Mouse (Mus musculus) liver, embryonic 12.5 days (tissue): ENCODE results near the gene Gm45717. TPM values are rescaled to one million over a fixed set of nuclear protein-coding genes. Genes with fewer than 3 reads are reported as not detected.

ENCODE experiments used
- ATAC-seq: fragments of 200-750 bp; cut with Nextera tagmentation; 2 replicates; pipeline ENCODE4 v1.8.0; 2017; ENCODE audit warnings: moderate number of reproducible peaks, mild to moderate bottlenecking, moderate library complexity
- H3K27ac ChIP-seq: fragments of 300-500 bp; sonication (generic); 2 replicates; pipeline ENCODE4 v1.5.1; 2016; ENCODE audit warnings: mild to moderate bottlenecking
- H3K27me3 ChIP-seq: fragments of 300-500 bp; sonication (generic); replicated peaks from 2 replicates; pipeline ENCODE4 v1.6.1; 2016; ENCODE audit warnings: mild to moderate bottlenecking, moderate library complexity
- H3K36me3 ChIP-seq: fragments of 300-500 bp; sonication (generic); 2 replicates; pipeline ENCODE4 v1.6.1; 2016; ENCODE audit warnings: mild to moderate bottlenecking, moderate library complexity
- H3K4me1 ChIP-seq: fragments of 300-500 bp; sonication (generic); 2 replicates; pipeline ENCODE4 v1.6.1; 2016
- H3K4me2 ChIP-seq: fragments of 300-500 bp; sonication (generic); 2 replicates; pipeline ENCODE4 v1.6.1; 2016; ENCODE audit warnings: mild to moderate bottlenecking, moderate library complexity
- H3K4me3 ChIP-seq: fragments of 300-500 bp; sonication (generic); 2 replicates; pipeline ENCODE4 v1.5.1; 2016; ENCODE audit warnings: mild to moderate bottlenecking, moderate library complexity
- H3K9ac ChIP-seq: fragments of 300-500 bp; sonication (generic); 2 replicates; pipeline ENCODE4 v1.6.1; 2016; ENCODE audit warnings: mild to moderate bottlenecking, moderate library complexity
- H3K9me3 ChIP-seq: fragments of 300-500 bp; sonication (generic); replicated peaks from 2 replicates; pipeline ENCODE4 v1.6.1; 2016; ENCODE audit warnings: mild to moderate bottlenecking, moderate library complexity
- WGBS: fragments of 180-500 bp; shearing (Covaris S2); methylation state at CpG from one replicate; pipeline ENCODE4 v1.1.7; 2016; ENCODE audit not compliant: insufficient replicate concordance; 5-methylcytosine and 5-hydroxymethylcytosine counted together
- polyA plus RNA-seq: library from polyadenylated mRNA; unstranded; fragments of >200 nt; fragmentation: Nextera tagmentation; extraction: Ambion mirVana; gene quantifications from 2 replicates; pipeline ENCODE4 v1.2.1, GENCODE M21; 2016

Gm45717 gene
- polyA plus RNA-seq, result not detected in 2 replicates

- Histone ChIP-seq H3K4me1 (peaks cover 67% of the 10 kb centered on the region), H3K27ac (peak within 1 kb of the TSS; percentile 79), H3K36me3 (peaks cover 7% of the 10 kb centered on the region; the same call in 1 of the 2 replicates), H3K9ac (peak within 1 kb of the TSS; percentile 59), H3K4me3 (peak within 1 kb of the TSS; percentile 57), H3K27me3 (no peaks in the 10 kb centered on the region), H3K4me2 (peak within 1 kb of the TSS; percentile 66), H3K9me3 (no peaks in the 10 kb centered on the region)
- WGBS, result 19% methylated on average over 11 of the region's 11 CpGs
- ATAC-seq, result peak; percentile 71
Observed at GRCm38 (mm10) chr7:140955758-140956555, at the start of gene Gm45717, which contains the start of gene Ifitm2. Gm45717 (minus strand) TSS chr7:140955937. Ifitm2 (minus strand) TSS chr7:140955987.

- peaks cover 6% of the 10 kb centered on the region for H3K4me1 ChIP-seq
- ATAC-seq, result no peak
- no peak overlapping the region for H3K4me2 ChIP-seq
- no peak overlapping the region for H3K4me3 ChIP-seq
- no peaks in the 10 kb centered on the region for H3K27me3 ChIP-seq
- H3K9me3 ChIP-seq, result no peaks in the 10 kb centered on the region
- H3K36me3 ChIP-seq, result no peaks in the 10 kb centered on the region
- no peak overlapping the region for H3K9ac ChIP-seq
- 61% methylated on average over 5 of the region's 5 CpGs for WGBS
- H3K27ac ChIP-seq, result no peak overlapping the region
Observed at GRCm38 (mm10) chr7:141003248-141004010, 47.7 kb upstream of the Gm45717 start.

- Histone ChIP-seq H3K27me3 (no peaks in the 10 kb centered on the region), H3K36me3 (no peaks in the 10 kb centered on the region), H3K9ac (no peak overlapping the region), H3K9me3 (no peaks in the 10 kb centered on the region), H3K4me2 (no peak overlapping the region), H3K4me1 (0 out of 2 replicates have a peak, but pooled peaks cover 3% of the 10 kb centered on the region), H3K27ac (no peak overlapping the region), H3K4me3 (no peak overlapping the region)
- 72% methylated on average over 15 of the region's 15 CpGs for WGBS
- ATAC-seq, result no peak
Observed at GRCm38 (mm10) chr7:141000881-141001708, 45.4 kb upstream of the Gm45717 start.

- 50% methylated on average over 11 of the region's 11 CpGs for WGBS
- H3K9me3 ChIP-seq, result no peaks in the 10 kb centered on the region
- 0 out of 2 replicates have a peak, but pooled peaks cover 3% of the 10 kb centered on the region for H3K4me1 ChIP-seq
- H3K9ac ChIP-seq, result no peak overlapping the region
- no peak overlapping the region for H3K4me2 ChIP-seq
- no peak for ATAC-seq
- H3K27ac ChIP-seq, result no peak overlapping the region
- H3K27me3 ChIP-seq, result no peaks in the 10 kb centered on the region
- H3K4me3 ChIP-seq, result no peak overlapping the region
- no peaks in the 10 kb centered on the region for H3K36me3 ChIP-seq
Observed at GRCm38 (mm10) chr7:140998853-140999700, 43.3 kb upstream of the Gm45717 start.

- no peaks in the 10 kb centered on the region for H3K4me1 ChIP-seq
- no peak overlapping the region for H3K4me3 ChIP-seq
- no peak for ATAC-seq
- H3K27me3 ChIP-seq, result no peaks in the 10 kb centered on the region
- no peak overlapping the region for H3K9ac ChIP-seq
- no peaks in the 10 kb centered on the region for H3K9me3 ChIP-seq
- H3K27ac ChIP-seq, result no peak overlapping the region
- H3K4me2 ChIP-seq, result no peak overlapping the region
- WGBS, result 22% methylated on average over 1 of the region's 1 CpGs
- H3K36me3 ChIP-seq, result no peaks in the 10 kb centered on the region
Observed at GRCm38 (mm10) chr7:140997817-140998216, 42.1 kb upstream of the Gm45717 start.

GRCm38 (mm10) chr7:140991117-140991689, 35.5 kb upstream of the Gm45717 start:
- ATAC-seq, result no peak
- no peak overlapping the region for H3K4me2 ChIP-seq
- no peak overlapping the region for H3K4me3 ChIP-seq
- H3K9me3 ChIP-seq, result no peaks in the 10 kb centered on the region
- peaks cover 5% of the 10 kb centered on the region; the same call in 1 of the 2 replicates for H3K27me3 ChIP-seq
- H3K4me1 ChIP-seq, result peaks cover 15% of the 10 kb centered on the region; the same call in 1 of the 2 replicates
- 33% methylated on average over 14 of the region's 14 CpGs for WGBS
- no peaks in the 10 kb centered on the region for H3K36me3 ChIP-seq
- H3K9ac ChIP-seq, result no peak overlapping the region
- no peak overlapping the region for H3K27ac ChIP-seq

- Histone ChIP-seq H3K36me3 (no peaks in the 10 kb centered on the region), H3K4me3 (no peak overlapping the region), H3K27ac (no peak overlapping the region), H3K27me3 (peaks cover 5% of the 10 kb centered on the region; the same call in 1 of the 2 replicates), H3K9me3 (no peaks in the 10 kb centered on the region), H3K4me1 (peaks cover 15% of the 10 kb centered on the region; the same call in 1 of the 2 replicates), H3K4me2 (no peak overlapping the region), H3K9ac (no peak overlapping the region)
- ATAC-seq, result no peak
- 30% methylated on average over 5 of the region's 5 CpGs for WGBS
Observed at GRCm38 (mm10) chr7:140990622-140991021, 34.9 kb upstream of the Gm45717 start.

- H3K4me2 ChIP-seq, result no peak overlapping the region
- no peak overlapping the region for H3K4me3 ChIP-seq
- no peak overlapping the region for H3K9ac ChIP-seq
- no peaks in the 10 kb centered on the region for H3K9me3 ChIP-seq
- WGBS, result 35% methylated on average over 6 of the region's 6 CpGs
- no peak for ATAC-seq
- H3K27ac ChIP-seq, result no peak overlapping the region
- peaks cover 5% of the 10 kb centered on the region; the same call in 1 of the 2 replicates for H3K27me3 ChIP-seq
- H3K4me1 ChIP-seq, result peaks cover 15% of the 10 kb centered on the region; the same call in 1 of the 2 replicates
- no peaks in the 10 kb centered on the region for H3K36me3 ChIP-seq
Observed at GRCm38 (mm10) chr7:140990185-140990584, 34.4 kb upstream of the Gm45717 start.

- Histone ChIP-seq H3K27me3 (peaks cover 5% of the 10 kb centered on the region; the same call in 1 of the 2 replicates), H3K9ac (no peak overlapping the region), H3K36me3 (no peaks in the 10 kb centered on the region), H3K27ac (no peak overlapping the region), H3K4me2 (no peak overlapping the region), H3K4me3 (no peak overlapping the region), H3K4me1 (peaks cover 15% of the 10 kb centered on the region; the same call in 1 of the 2 replicates), H3K9me3 (no peaks in the 10 kb centered on the region)
- 0 out of 2 replicates have a peak, but pooled peaks have one; percentile 27 for ATAC-seq
- WGBS, result 56% methylated on average over 4 of the region's 4 CpGs
Observed at GRCm38 (mm10) chr7:140989022-140989421, 33.3 kb upstream of the Gm45717 start.
